Mouse (Mus musculus) spleen, postnatal 4 days (tissue): Measurements from ENCODE around the gene Glipr1l2.
A peak's percentile ranks its signal among the peaks of the same experiment; 100 is the strongest.
"Not testable (repeated sequence)": the region's sequence is repeated elsewhere in the genome, so short reads cannot be mapped to it uniquely, and the experiment has no call there.

Experiments used
- DNase-seq, 2 experiments: peaks; one replicate each; pipeline ENCODE4 v3.0.0; 2022; ENCODE audit warnings: low spot score in 2 of 2

The Glipr1l2 gene

DNA sequence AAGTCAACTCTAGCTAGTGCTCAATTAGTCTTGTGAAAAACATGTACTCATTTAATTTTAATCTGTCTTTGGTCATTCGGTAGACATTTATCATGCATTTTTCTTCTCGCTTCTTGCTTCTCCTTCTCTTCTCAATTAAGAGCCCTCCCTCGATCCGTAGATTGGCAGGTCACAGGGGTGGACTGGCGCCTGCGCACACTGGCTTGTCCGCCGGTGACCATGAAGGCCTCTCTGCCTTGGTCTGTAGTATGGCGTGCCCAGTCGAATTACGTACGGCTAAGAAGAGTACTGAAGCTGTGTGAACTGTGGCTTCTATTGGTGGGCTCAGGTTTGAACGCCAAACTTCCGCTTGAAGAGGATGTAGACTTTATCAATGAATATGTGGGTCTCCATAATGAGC, at the start of gene Glipr1l2:
TSS of gene Glipr1l2 (plus strand) at position 198 of the 400 bp plus-strand sequence.
- no peak for DNase-seq

- not testable (repeated sequence) for DNase-seq
These were observed 39.6 kb upstream of the Glipr1l2 start for GRCm38 (mm10) chr10:112043523-112043922.

GRCm38 (mm10) chr10:112044283-112044682, 38.9 kb upstream of the Glipr1l2 start:
- DNase-seq = not testable (repeated sequence)

- DNase-seq = no peak
These were observed 31.9 kb upstream of the Glipr1l2 start for GRCm38 (mm10) chr10:112051220-112051619.

GRCm38 (mm10) chr10:112051956-112052355, 31.2 kb upstream of the Glipr1l2 start:
- not testable (repeated sequence) for DNase-seq

- DNase-seq = no peak
These were observed 23.2 kb upstream of the Glipr1l2 start, which contains the start of gene Glipr1l1 for GRCm38 (mm10) chr10:112059702-112060582. Gene Glipr1l1 (plus strand): TSS chr10:112060189.

DNA sequence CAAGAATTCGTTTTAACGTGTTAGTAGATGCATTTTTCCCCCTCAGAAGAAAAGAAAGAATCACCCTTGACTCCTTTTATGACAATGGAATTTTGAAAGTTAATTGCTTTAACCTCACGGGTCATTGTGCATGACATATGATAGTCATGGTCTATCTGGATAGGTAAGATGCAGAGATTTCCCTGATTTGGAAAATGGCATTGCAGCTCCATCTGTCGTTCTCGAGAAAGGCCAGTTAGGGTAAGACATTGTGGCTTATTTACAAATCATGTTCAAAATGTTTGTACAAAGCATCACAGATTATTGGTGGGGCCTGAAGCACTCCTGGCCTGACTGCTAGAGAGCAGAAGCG, 22.6 kb upstream of the Glipr1l2 start:
- DNase-seq = not testable (repeated sequence)

GRCm38 (mm10) chr10:112080044-112080443, 3.1 kb upstream of the Glipr1l2 start:
- DNase-seq = no peak

DNA sequence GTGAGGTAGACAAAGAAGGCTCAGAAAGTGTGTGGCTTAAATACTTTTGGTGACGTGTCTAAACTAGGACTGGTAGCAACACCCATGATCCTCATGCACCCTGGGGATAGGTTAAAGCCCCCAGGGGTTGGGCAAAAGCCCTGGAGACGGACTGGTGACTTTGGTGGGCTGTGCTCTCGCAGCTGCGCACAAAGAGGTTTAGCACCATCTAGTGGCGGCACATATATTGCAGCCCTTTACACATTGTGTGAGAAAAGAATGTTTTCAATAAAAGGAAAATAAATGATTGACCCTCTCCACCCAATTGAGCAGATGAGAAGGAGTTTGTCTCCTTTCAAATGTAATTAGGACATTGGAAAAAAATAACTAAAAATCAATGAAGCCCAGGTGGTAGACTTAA, 22.6 kb downstream of the Glipr1l2 start:
- peak; percentile 25 to 78 for DNase-seq

GRCm38 (mm10) chr10:112110401-112110800, 27.2 kb downstream of the Glipr1l2 start:
- DNase-seq = no peak

GRCm38 (mm10) chr10:112125090-112125489, 41.9 kb downstream of the Glipr1l2 start:
- DNase-seq = not testable (repeated sequence)

DNA sequence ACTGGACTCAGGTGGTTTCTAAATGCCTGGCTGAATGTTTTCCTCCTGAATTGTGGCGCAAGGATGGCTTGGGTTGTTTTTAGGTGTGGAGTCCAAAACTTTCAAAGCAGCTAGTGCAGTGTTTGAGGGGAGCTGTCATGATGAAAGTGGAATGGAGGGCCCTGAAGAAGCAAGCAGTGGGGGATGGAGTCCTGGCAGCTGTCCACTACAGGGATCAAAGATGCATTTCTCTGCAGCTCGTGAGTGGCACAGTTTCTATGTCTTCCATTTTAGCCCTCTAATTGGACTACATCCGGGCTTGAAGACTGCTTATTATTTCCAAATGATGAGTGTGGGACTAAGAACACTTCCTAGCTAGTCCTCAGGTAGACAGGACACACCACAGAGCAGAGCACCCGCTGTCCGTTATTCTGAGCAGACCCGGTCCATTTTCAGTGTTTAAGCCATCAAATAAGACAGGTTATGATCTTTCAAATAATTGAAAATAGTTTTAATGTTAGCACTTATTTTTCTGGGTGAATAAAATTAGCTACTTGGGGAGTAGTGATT, 44.6 kb downstream of the Glipr1l2 start:
- not testable (repeated sequence) for DNase-seq

DNA sequence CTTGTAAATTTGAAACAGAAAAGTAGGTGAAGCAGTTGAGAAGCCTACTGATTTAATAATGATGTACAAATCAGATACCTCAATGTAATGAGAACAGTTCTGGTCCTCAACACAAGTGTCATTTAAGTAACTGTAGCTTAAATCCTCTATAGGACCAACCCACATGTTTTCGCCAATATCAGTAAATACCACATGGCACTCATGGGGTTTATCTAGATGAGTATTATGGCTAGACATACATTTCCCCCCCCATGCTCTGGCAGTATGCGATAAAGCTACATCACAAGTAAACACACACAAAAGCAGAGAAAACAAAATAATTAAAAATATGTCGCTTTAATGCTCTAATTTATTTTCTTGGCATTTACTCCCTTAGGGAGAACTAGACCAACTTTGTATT, 49.0 kb downstream of the Glipr1l2 start:
- DNase-seq = no peak

DNA sequence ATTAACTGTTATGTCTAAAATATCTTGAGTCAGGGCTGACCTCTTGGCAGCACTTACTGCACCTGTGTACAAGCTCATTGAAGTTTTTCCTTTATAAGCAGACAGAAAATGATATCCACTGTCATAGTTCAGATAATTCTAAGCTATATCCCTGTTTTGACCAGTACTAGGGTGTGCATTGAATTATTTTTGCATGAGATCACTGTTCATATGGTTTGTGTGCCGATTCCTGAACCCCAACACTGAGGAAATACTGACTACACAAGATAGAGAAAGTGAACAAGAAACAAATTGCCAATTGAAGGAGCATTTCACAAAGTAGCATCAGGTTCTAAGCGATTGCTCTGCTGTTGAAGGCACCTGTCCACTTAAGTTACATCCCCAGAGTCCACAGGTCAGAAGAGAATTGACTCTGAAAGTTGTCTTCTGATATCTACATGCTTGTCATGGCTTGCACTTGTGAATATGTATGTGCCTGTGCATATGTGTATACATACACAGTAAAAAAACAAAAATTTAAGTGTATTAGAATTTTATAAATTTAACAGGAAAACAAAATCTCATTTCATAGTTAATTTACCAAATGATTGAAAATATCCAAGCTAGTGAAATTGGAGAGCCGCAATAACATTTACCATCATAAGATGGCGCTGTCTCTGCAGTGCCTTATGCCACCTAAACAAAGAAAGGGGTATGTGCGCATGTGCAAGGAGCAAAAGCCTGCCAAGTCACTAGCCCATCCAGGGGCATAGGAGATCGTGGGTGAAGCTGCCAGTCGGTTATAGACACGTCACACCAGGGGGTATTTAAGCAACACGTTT, 55.1 kb downstream of the Glipr1l2 start:
- peak in 1 of 2 experiments; percentile 20 for DNase-seq

DNA sequence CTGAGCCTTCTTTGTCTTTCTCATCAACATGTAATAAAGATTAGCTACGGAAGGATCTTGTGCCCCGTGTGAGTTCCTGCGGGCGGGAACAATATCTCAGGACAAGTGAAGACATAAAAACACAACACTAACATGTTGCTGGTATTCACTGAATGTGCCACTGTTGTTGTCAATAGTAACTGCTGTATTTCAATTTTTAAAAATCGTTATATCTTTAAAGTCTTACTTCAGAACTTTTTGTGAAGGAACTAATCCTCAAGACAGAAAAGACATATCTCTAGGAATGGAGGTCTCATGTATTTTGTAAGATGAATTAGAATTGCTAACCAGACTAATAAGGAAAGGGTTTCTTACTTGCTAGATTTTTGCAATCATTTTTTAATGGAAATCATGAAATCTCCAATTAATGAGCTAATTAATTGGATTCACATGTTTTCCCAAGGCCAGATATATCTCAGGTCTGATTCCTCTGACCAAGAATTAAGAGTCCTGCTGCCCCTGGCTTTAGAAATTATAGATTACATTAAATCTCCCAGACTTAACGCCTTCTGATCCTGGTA, 55.8 kb downstream of the Glipr1l2 start:
- no peak for DNase-seq

DNA sequence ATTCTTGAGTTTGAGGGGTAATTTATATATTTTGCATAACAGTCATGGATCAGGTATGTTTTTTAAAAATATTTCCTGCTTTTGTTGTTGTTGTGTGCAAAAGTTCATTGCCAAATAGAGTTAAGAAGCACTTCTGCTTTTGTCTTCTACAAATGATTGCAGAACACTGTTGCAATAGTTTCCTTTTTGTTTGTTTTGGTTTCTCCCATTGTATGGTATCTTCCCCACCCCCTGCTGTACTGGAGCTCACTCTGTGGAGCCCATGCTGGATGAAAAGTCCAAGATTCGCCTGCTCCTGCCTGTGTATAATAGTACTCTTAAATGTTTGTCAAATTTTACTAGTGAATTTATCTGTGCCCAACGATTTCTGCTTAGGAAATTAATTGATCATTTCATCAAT, 56.7 kb downstream of the Glipr1l2 start:
- DNase-seq = no peak
